12 mouse cellular contexts compared by ENCODE assay signal in genomic region chr7:135495303-135495702, GRCm38 (mm10). TPM values are rescaled to one million over a fixed set of nuclear protein-coding genes. Genes with fewer than 3 reads are reported as not detected.
DNase-seq lines count a peak whose midpoint lies in the region; ATAC-seq and TF ChIP-seq lines count a peak whose summit lies in the region.
"Had no signal": no experiment of that assay in that cellular context is flagged by ENCODE, and none has a peak within 500 bp of the region (broad histone marks: within the 10 kb centered on the region; RNA-seq: fewer than 3 reads in every experiment).

No protein-coding gene starts in this region.

- WGBS in liver, embryonic 11.5 days, result 26% methylated on average over 3 of the region's 3 CpGs
- WGBS in liver, embryonic 12.5 days (ENCODE audit: insufficient replicate concordance), result 24% methylated on average over 3 of the region's 3 CpGs

- no peaks in the 10 kb centered on the region for H3K4me1 ChIP-seq in liver, embryonic 11.5 days (replicated peaks; ENCODE audit: control insufficient read depth, insufficient read depth, low read length)
- H3K4me1 ChIP-seq in liver, embryonic 12.5 days, result no peaks in the 10 kb centered on the region
- H3K4me1 ChIP-seq in bone marrow macrophage, adult 2 months (ENCODE audit: control insufficient read depth, insufficient read depth, low read length), result peaks cover 3% of the 10 kb centered on the region; the same call in 1 of the 2 replicates
- H3K4me1 ChIP-seq: embryonic facial prominence, embryonic 13.5 days; heart, embryonic 10.5 days; midbrain, embryonic 12.5 days had no signal

- no peaks in the 10 kb centered on the region for H3K9me3 ChIP-seq in liver, embryonic 11.5 days (ENCODE audit: control insufficient read depth, low read length)
- H3K9me3 ChIP-seq in liver, embryonic 12.5 days (replicated peaks), result no peaks in the 10 kb centered on the region
- H3K9me3 ChIP-seq: embryonic facial prominence, embryonic 13.5 days; heart, embryonic 10.5 days; midbrain, embryonic 12.5 days had no signal

- no peaks in the 10 kb centered on the region for H3K27me3 ChIP-seq in liver, embryonic 11.5 days (replicated peaks; ENCODE audit: control insufficient read depth, insufficient read depth, low read length)
- H3K27me3 ChIP-seq in liver, embryonic 12.5 days (replicated peaks), result no peaks in the 10 kb centered on the region
- H3K27me3 ChIP-seq: embryonic facial prominence, embryonic 13.5 days; midbrain, embryonic 12.5 days had no signal

- H3K4me3 ChIP-seq in liver, embryonic 11.5 days (ENCODE audit: low read depth, low read length), result no peak overlapping the region
- no peak overlapping the region for H3K4me3 ChIP-seq in liver, embryonic 12.5 days
- H3K4me3 ChIP-seq in bone marrow macrophage, adult 2 months (ENCODE audit: insufficient read depth, low read length), result no peak overlapping the region
- H3K4me3 ChIP-seq: embryonic facial prominence, embryonic 13.5 days; heart, embryonic 10.5 days; midbrain, embryonic 12.5 days had no signal

- H3K4me2 ChIP-seq in liver, embryonic 11.5 days, result no peak overlapping the region
- H3K4me2 ChIP-seq in liver, embryonic 12.5 days, result no peak overlapping the region
- H3K4me2 ChIP-seq: embryonic facial prominence, embryonic 13.5 days; midbrain, embryonic 12.5 days had no signal

- ATAC-seq in liver, embryonic 11.5 days (replicated peaks; ENCODE audit: low FRiP score), result peak; percentile 47; the same call in 1 of the 2 replicates
- no peak for ATAC-seq in liver, embryonic 12.5 days
- ATAC-seq in megakaryocyte progenitor cell, adult 5-6 weeks (replicated peaks; ENCODE audit: poor library complexity), result peak; percentile 87

- TF ChIP-seq CTCF in bone marrow macrophage, adult 2 months (IDR thresholded peaks at IDR 0.05; ENCODE audit: low read depth, low read length), result peak; percentile 15; the same call in 1 of the 2 replicates

- intact Hi-C loops in left cerebral cortex, postnatal 4 days (cut with DNase I), result no loop called here

- no peak for TF ChIP-seq POLR2A in bone marrow macrophage, adult 2 months (IDR thresholded peaks at IDR 0.05; ENCODE audit: borderline replicate concordance, low read depth, low read length)

- H3K27ac ChIP-seq in liver, embryonic 11.5 days (ENCODE audit: low read depth, low read length), result no peak overlapping the region
- no peak overlapping the region for H3K27ac ChIP-seq in liver, embryonic 12.5 days
- H3K27ac ChIP-seq in bone marrow macrophage, adult 2 months (ENCODE audit: insufficient read depth, low read depth, low read length), result no peak overlapping the region
- H3K27ac ChIP-seq: embryonic facial prominence, embryonic 13.5 days; heart, embryonic 10.5 days; midbrain, embryonic 12.5 days had no signal

- no peak overlapping the region for H3K9ac ChIP-seq in liver, embryonic 11.5 days (ENCODE audit: low read depth, low read length)
- H3K9ac ChIP-seq in liver, embryonic 12.5 days, result no peak overlapping the region
- H3K9ac ChIP-seq: embryonic facial prominence, embryonic 13.5 days; midbrain, embryonic 12.5 days had no signal

- DNase-seq in cerebellum, adult 9-10 months, result peak; percentile 10
- DNase-seq in cerebellum, adult 11 months, result no peak
- no peak for DNase-seq in liver, embryonic 11.5 days (ENCODE audit: low spot score)
- no peak for DNase-seq in spleen, postnatal 14 days (ENCODE audit: low spot score in 2 of 2)
- no peak for DNase-seq in left cerebral cortex, postnatal 4 days

- H3K36me3 ChIP-seq in liver, embryonic 11.5 days (ENCODE audit: control insufficient read depth, insufficient read depth, low read length), result no peaks in the 10 kb centered on the region
- H3K36me3 ChIP-seq in liver, embryonic 12.5 days, result no peaks in the 10 kb centered on the region
- H3K36me3 ChIP-seq: embryonic facial prominence, embryonic 13.5 days; heart, embryonic 10.5 days; midbrain, embryonic 12.5 days had no signal

RNA-seq across cellular contexts. Expression of gene Clrn3, which starts 33.2 kb away (rescaled TPM):
- polyA plus RNA-seq in liver, embryonic 11.5 days (2014; fragmentation: Nextera tagmentation; extraction: Ambion mirVana), result 0.04 TPM in 1 of 2 replicates, not detected in the other
- not detected in 2 replicates for polyA plus RNA-seq in liver, embryonic 12.5 days (2016; fragmentation: Nextera tagmentation; extraction: Ambion mirVana)
- polyA plus RNA-seq in bone marrow macrophage, adult 2 months (2012; ENCODE audit: insufficient read depth, insufficient read length, missing spikeins), result not detected in 2 replicates
- 0.07 TPM in 1 of 2 replicates, not detected in the other for total RNA-seq in megakaryocyte progenitor cell, adult 5-6 weeks (2015)
- total RNA-seq in megakaryocyte progenitor cell, adult 5-6 weeks (2017), result not detected in 2 replicates
- total RNA-seq in left cerebral cortex, postnatal 4 days (2021), result not detected
- total RNA-seq: layer of hippocampus, postnatal 14 days had no signal
- polyA plus RNA-seq: embryonic facial prominence, embryonic 13.5 days; heart, embryonic 10.5 days; midbrain, embryonic 12.5 days had no signal

RNA-seq across cellular contexts. Expression of gene Ptpre, which starts 42.0 kb away (rescaled TPM):
- 5.4 and 7.0 TPM in 2 replicates for polyA plus RNA-seq in liver, embryonic 11.5 days (2014; fragmentation: Nextera tagmentation; extraction: Ambion mirVana)
- 4.6 and 6.0 TPM in 2 replicates for polyA plus RNA-seq in liver, embryonic 12.5 days (2016; fragmentation: Nextera tagmentation; extraction: Ambion mirVana)
- polyA plus RNA-seq in bone marrow macrophage, adult 2 months (2012; ENCODE audit: insufficient read depth, insufficient read length, missing spikeins), result 43.2 and 45.3 TPM in 2 replicates
- 61.4 and 74.2 TPM in 2 replicates for total RNA-seq in megakaryocyte progenitor cell, adult 5-6 weeks (2015)
- 49.6 and 59.1 TPM in 2 replicates for total RNA-seq in megakaryocyte progenitor cell, adult 5-6 weeks (2017)
- 10 to 100 TPM; 25.1 to 26.2 TPM for total RNA-seq in left cerebral cortex, postnatal 4 days (2021)
